Mouse (Mus musculus): ENCODE measurements around the gene Stx16. TPM values are rescaled to one million over a fixed set of nuclear protein-coding genes. Genes with fewer than 3 reads are reported as not detected.

Stx16 gene
- polyA plus RNA-seq, 1 experiment, result 67.1 TPM

- Histone ChIP-seq H3K4me3 (ENCODE audit: insufficient read depth, low read length) (no peak overlapping the region), H3K27ac (ENCODE audit: insufficient read depth, low read length) (no peak overlapping the region), H3K4me1 (ENCODE audit: control insufficient read depth, insufficient read depth, low read length) (no peaks in the 10 kb centered on the region)
- TF ChIP-seq POLR2A (IDR thresholded peaks at IDR 0.05; ENCODE audit: extremely low read depth, insufficient read depth, low read length) (no peak), CTCF (IDR thresholded peaks at IDR 0.05; ENCODE audit: extremely low read depth, insufficient read depth, low read length) (no peak)
These were observed 17.7 kb upstream of the Stx16 start for GRCm38 (mm10) chr2:174058316-174058939.

GRCm38 (mm10) chr2:174059591-174060385 is 16.3 kb upstream of the Stx16 start:
- no peak overlapping the region for H3K4me3 ChIP-seq (ENCODE audit: insufficient read depth, low read length)
- H3K27ac ChIP-seq (ENCODE audit: insufficient read depth, low read length), result no peak overlapping the region
- no peaks in the 10 kb centered on the region for H3K4me1 ChIP-seq (ENCODE audit: control insufficient read depth, insufficient read depth, low read length)
- no peak for TF ChIP-seq POLR2A (IDR thresholded peaks at IDR 0.05; ENCODE audit: extremely low read depth, insufficient read depth, low read length)
- no peak for TF ChIP-seq CTCF (IDR thresholded peaks at IDR 0.05; ENCODE audit: extremely low read depth, insufficient read depth, low read length)

GRCm38 (mm10) chr2:174061219-174061618 is 14.9 kb upstream of the Stx16 start:
- no peak overlapping the region for H3K4me3 ChIP-seq (ENCODE audit: insufficient read depth, low read length)
- H3K4me1 ChIP-seq (ENCODE audit: control insufficient read depth, insufficient read depth, low read length), result no peaks in the 10 kb centered on the region
- H3K27ac ChIP-seq (ENCODE audit: insufficient read depth, low read length), result no peak overlapping the region
- TF ChIP-seq POLR2A (IDR thresholded peaks at IDR 0.05; ENCODE audit: extremely low read depth, insufficient read depth, low read length), result no peak
- no peak for TF ChIP-seq CTCF (IDR thresholded peaks at IDR 0.05; ENCODE audit: extremely low read depth, insufficient read depth, low read length)

GRCm38 (mm10) chr2:174063074-174063473 is 13.0 kb upstream of the Stx16 start:
- Histone ChIP-seq H3K27ac (ENCODE audit: insufficient read depth, low read length) (no peak overlapping the region), H3K4me1 (ENCODE audit: control insufficient read depth, insufficient read depth, low read length) (no peaks in the 10 kb centered on the region), H3K4me3 (ENCODE audit: insufficient read depth, low read length) (no peak overlapping the region)
- TF ChIP-seq POLR2A (IDR thresholded peaks at IDR 0.05; ENCODE audit: extremely low read depth, insufficient read depth, low read length), result no peak
- TF ChIP-seq CTCF (IDR thresholded peaks at IDR 0.05; ENCODE audit: extremely low read depth, insufficient read depth, low read length), result no peak

GRCm38 (mm10) chr2:174063527-174064211 is 12.4 kb upstream of the Stx16 start:
- TF ChIP-seq POLR2A (IDR thresholded peaks at IDR 0.05; ENCODE audit: extremely low read depth, insufficient read depth, low read length) (no peak), CTCF (IDR thresholded peaks at IDR 0.05; ENCODE audit: extremely low read depth, insufficient read depth, low read length) (no peak)
- Histone ChIP-seq H3K27ac (ENCODE audit: insufficient read depth, low read length) (no peak overlapping the region), H3K4me1 (ENCODE audit: control insufficient read depth, insufficient read depth, low read length) (no peaks in the 10 kb centered on the region), H3K4me3 (ENCODE audit: insufficient read depth, low read length) (no peak overlapping the region)

GRCm38 (mm10) chr2:174067793-174068419 is 8.2 kb upstream of the Stx16 start:
- H3K27ac ChIP-seq (ENCODE audit: insufficient read depth, low read length), result no peak overlapping the region
- H3K4me3 ChIP-seq (ENCODE audit: insufficient read depth, low read length), result no peak overlapping the region
- no peaks in the 10 kb centered on the region for H3K4me1 ChIP-seq (ENCODE audit: control insufficient read depth, insufficient read depth, low read length)
- TF ChIP-seq CTCF (IDR thresholded peaks at IDR 0.05; ENCODE audit: extremely low read depth, insufficient read depth, low read length), result no peak
- TF ChIP-seq POLR2A (IDR thresholded peaks at IDR 0.05; ENCODE audit: extremely low read depth, insufficient read depth, low read length), result no peak

GRCm38 (mm10) chr2:174069532-174070049 is 6.5 kb upstream of the Stx16 start:
- TF ChIP-seq POLR2A (IDR thresholded peaks at IDR 0.05; ENCODE audit: extremely low read depth, insufficient read depth, low read length) (no peak), CTCF (IDR thresholded peaks at IDR 0.05; ENCODE audit: extremely low read depth, insufficient read depth, low read length) (no peak)
- Histone ChIP-seq H3K4me1 (ENCODE audit: control insufficient read depth, insufficient read depth, low read length) (peaks cover 2% of the 10 kb centered on the region; the same call in 1 of the 2 replicates), H3K4me3 (ENCODE audit: insufficient read depth, low read length) (no peak overlapping the region), H3K27ac (ENCODE audit: insufficient read depth, low read length) (no peak overlapping the region)

- TF ChIP-seq CTCF (IDR thresholded peaks at IDR 0.05; ENCODE audit: extremely low read depth, insufficient read depth, low read length), result no peak
- TF ChIP-seq POLR2A (IDR thresholded peaks at IDR 0.05; ENCODE audit: extremely low read depth, insufficient read depth, low read length), result no peak
- H3K4me1 ChIP-seq (ENCODE audit: control insufficient read depth, insufficient read depth, low read length), result peaks cover 2% of the 10 kb centered on the region; the same call in 1 of the 2 replicates
These were observed 4.7 kb upstream of the Stx16 start for GRCm38 (mm10) chr2:174071406-174071805.

More at GRCm38 (mm10) chr2:174071406-174071805, 4.7 kb upstream of the Stx16 start:
- H3K27ac ChIP-seq (ENCODE audit: insufficient read depth, low read length), result no peak overlapping the region
- no peak overlapping the region for H3K4me3 ChIP-seq (ENCODE audit: insufficient read depth, low read length)
